Mouse (Mus musculus) heart, adult 8-10 months (tissue): Measurements from ENCODE around the gene Pfdn6. TPM values are rescaled to one million over a fixed set of nuclear protein-coding genes. Genes with fewer than 3 reads are reported as not detected.
"Not testable (repeated sequence)": the region's sequence is repeated elsewhere in the genome, so short reads cannot be mapped to it uniquely, and the experiment has no call there.

ENCODE experiments used
- DNase-seq: peaks from one replicate; pipeline ENCODE4 v3.0.0; 2022; ENCODE audit warnings: low spot score
- total RNA-seq, 4 experiments: library from RNA; stranded (reverse); gene quantifications; 2 replicates each; pipeline ENCODE4 v1.2.4; 2022

Gene Pfdn6
- total RNA-seq, 4 experiments from 2014 or later, result 62.7 to 82.9 (median 71.1) TPM

DNA sequence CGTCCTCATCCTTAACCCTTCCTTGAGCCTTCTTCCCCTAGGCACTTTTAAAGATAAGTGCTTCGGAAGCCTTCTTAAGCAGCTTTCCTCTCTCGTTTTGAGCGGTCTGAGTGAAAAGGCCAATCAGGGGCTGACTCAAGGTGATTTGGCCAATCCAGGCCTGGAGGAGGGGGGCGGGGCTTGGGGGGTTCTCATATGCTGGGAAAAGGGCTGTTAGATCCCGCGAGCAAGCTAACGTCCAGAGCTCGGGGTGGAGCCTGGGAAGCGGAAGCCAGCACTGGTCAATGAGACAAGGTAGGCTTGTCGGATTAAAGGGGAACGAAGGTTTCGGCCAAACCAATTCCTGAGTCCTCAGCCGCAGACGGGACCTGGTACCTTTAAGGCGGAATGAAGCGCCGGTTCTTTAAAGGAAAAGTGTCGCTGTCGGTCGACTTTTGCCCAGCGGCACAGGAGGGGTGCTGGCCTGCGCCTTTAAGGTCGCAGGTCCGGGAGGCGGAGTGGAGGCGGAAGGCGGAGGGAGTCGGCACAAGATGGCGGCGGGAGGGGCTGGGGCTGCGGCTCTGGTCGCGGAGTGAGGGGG is 24.4 kb downstream of the Pfdn6 start, which contains the start of the genes Tapbp and Zbtb22:
Gene Tapbp, plus strand, starts transcription at position 229 of the 580 bp plus-strand sequence.
Gene Zbtb22, plus strand, starts transcription at position 234 of the 580 bp plus-strand sequence.
- DNase-seq, result peak; percentile 98

DNA sequence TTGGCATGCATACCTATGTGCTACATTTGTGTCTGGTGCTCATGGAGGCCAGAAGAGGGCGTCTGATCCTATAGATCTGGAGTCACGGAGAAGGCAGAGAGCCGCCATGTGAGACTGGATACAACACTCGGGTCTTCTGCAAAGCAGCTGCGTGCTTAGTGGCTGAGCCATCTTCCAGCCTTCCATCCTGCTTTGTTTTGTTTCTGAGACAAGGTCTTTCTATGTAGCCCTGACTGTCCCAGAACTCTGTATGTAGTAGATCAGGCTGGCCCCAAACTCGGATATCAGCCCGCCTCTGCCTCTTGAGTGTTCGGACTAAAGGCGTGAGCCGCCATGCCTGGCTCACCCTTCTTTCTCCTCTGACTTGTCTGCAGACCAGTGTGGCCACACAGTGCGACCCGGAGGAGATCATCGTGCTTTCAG is 25.2 kb downstream of the Pfdn6 start:
- no peak for DNase-seq

DNA sequence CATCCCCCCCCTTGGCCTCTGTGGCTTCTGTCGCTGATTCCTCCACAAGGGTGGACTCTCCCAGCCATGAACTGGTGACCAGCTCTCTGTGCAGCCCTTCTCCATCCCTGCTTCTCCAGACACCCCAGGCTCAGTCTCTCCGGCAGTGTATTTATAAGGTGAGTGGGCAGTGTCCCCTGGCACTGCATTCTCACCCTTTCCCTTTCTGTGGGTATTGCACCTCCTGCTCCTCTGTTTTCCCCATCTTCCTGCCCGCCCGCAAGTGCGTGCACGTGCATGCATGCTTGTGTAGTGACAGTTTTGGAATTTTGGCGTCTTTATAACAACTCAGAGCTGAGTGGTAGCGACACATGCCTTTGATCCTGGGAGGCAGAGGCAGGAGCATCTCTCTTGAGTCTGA is 26.2 kb downstream of the Pfdn6 start:
- DNase-seq, result no peak

DNA sequence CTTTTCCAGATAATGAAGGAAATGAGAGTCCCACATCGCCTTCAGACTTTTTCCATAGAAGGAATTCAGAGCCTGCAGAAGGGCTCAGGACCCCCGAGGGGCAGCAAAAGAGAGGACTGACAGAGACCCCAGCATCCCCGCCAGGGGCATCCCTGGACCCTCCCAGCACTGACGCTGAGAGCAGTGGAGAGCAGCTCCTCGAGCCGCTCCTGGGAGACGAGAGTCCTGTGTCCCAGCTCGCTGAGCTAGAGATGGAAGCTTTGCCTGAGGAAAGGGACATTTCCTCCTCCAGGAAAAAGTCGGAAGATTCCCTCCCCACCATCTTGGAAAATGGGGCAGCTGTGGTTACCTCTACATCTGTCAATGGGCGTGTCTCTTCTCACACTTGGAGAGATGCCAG is 26.9 kb downstream of the Pfdn6 start:
- no peak for DNase-seq

DNA sequence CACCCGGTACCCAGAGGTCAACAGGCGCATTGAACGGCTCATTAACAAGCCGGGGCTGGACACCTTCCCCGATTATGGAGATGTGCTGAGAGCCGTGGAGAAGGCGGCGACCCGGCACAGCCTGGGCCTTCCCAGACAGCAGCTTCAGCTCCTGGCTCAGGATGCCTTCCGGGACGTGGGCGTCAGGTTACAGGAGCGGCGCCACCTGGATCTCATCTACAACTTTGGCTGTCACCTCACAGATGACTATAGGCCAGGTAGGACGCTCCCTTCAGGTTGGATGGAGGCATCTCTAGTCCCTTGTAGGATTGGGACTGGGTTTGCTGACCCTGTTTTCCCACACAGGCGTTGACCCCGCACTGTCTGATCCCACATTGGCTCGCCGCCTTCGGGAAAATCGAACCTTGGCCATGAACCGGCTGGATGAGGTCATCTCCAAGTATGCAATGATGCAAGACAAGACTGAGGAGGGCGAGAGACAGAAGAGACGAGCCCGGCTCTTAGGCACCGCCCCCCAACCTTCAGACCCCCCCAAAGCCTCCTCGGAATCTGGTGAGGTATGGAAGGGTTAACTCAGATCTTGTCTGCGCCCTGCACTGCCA is 28.2 kb downstream of the Pfdn6 start:
- DNase-seq, result no peak

DNA sequence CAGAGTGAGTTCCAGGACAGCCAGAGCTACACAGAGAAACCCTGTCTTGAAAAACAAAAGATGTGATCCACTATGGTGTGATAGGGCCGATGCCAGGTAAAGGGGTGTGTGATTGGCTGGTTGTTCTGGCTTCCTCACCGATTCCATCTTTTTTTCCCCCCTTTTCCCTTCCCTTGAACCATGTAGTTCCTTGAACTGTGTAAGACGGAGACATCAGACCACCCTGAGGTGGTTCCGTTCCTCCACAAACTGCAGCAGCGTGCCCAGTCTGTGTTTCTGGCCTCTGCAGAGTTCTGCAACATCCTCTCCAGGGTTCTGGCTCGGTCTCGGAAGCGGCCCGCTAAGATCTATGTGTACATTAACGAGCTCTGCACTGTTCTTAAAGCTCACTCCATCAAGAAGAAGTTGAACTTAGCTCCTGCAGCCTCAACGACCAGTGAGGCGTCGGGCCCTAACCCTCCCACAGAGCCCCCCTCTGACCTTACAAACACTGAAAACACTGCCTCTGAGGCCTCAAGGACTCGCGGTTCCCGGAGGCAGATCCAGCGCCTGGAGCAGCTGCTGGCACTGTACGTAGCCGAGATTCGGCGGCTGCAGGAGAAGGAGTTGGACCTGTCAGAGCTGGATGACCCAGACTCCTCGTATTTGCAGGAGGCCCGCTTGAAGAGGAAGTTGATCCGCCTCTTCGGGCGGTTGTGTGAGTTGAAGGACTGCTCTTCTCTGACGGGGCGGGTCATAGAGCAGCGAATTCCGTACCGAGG is 28.9 kb downstream of the Pfdn6 start:
- DNase-seq, result no peak

DNA sequence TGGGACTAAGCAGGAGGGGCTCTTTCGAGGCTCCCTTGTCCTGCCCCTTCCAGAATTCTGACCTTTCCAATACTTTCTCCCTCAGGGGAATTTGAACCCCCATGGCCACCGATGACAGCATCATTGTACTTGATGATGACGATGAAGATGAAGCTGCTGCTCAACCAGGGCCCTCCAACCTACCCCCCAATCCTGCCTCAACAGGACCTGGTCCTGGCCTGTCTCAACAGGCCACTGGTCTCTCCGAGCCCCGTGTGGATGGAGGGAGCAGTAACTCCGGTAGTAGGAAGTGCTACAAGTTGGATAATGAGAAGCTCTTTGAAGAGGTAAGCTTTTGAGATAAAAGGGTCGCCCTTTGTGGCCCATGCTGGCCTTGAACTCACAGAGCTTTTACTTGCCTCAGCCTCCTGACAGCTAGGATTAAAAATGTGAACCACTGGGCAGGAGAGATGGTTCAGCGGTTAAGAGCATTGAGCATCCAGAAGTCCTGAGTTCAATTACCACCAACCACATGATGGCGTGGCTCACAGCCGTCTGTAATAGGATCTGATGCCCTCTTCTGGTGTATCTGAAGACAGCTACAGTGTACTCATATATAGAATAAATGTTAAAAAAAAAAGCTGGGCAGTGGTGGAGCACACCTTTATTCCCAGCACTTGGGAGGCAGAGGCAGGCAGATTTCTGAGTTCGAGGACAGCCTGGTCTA is 29.6 kb downstream of the Pfdn6 start:
- DNase-seq, result no peak

DNA sequence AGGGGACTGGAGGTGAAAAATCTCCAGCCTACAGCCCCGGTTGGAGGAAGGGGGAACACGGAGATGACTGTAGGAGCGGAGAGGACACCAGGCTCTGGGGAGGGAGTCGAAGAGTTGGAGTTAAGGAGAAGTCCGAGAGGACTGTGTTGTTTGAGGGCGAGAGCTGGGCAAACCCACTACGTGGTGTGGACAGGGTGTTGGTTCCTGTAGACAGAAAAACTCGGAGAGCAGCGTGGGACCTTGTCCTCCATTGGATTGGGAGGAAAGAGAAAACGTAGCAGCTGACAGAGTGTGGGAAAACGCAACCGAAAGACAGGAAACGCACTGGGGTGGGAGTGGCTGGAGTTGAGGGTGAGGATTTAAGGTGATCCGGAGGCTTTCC is 30.3 kb downstream of the Pfdn6 start:
- DNase-seq, result peak; percentile 68

DNA sequence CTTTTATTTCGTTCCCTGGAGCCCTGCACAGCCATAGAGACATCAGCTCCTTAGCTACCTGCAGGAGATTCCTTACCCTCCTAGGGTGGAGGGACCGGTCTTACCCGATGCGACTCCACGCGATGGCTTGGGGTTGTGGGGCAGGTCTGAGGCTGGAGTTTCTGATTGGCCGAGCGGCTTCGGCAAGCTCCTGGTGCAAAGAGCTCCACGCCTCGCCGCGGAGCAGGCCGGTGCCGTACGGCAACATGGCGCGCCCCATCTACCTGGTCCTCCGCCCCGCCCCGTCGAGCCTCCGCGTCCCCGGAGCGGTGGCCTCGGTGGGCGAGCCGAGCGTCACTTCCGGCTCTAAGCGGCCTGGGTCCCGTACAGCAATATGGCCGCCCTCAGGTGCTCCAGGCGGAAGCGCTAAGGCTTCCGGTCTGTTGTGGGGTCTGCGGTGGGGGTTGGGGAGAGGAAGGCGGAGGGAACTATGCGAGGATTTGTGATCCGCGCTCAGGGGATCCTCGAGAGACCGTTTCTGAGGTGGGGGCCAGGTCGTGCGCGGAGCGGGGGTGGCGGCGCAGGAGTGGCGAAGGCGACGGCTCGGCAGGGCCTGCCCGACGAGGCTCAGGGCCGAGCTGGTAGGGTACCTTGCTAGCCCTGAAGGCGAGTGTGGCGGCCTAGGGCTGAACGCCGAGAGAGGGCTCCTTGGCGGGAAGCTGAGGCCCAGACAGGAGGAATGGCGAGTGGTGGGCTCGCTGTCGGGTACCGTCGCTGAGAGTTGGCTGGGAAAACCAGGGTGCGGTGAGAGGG is 30.9 kb downstream of the Pfdn6 start, which contains the start of gene Daxx:
Gene Daxx, plus strand, starts transcription at position 338 of the 792 bp plus-strand sequence.
- DNase-seq, result peak; percentile 98

DNA sequence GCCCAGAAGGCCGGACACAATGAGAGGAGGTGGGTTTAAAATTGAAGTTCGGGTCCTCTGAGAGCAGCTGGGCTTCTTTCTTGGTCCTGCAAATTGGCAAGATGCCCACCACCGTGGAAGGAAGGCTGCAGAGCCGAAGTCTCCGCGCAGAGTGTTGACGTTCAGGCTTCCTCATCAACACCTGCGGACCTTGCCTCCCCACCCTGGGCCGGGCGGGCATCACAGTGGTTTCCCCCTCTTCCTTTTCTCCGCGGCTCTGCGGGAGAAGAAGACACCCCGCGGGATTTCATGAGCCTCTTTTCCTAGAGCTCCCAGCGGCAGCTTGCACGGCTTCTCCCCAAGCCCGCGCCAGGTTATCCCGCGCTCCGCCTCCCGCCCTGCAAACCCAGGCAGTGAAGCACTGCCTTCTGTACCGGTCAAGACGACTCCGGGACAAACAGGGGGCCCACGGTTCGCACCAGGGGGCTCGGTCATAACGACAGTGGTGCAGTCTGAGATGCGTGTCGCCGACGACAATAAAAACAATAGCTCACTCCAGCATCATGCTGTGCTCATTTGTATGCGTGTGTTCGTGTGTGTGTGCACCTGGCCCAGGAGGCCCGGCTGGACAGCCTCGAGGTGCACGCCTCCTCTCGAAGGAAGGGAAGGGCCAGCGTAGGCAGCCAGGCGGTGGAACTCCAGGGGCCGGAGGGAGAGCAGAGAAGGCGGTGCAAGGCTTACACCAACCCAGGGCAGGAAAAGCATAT is 31.6 kb downstream of the Pfdn6 start:
- no peak for DNase-seq

DNA sequence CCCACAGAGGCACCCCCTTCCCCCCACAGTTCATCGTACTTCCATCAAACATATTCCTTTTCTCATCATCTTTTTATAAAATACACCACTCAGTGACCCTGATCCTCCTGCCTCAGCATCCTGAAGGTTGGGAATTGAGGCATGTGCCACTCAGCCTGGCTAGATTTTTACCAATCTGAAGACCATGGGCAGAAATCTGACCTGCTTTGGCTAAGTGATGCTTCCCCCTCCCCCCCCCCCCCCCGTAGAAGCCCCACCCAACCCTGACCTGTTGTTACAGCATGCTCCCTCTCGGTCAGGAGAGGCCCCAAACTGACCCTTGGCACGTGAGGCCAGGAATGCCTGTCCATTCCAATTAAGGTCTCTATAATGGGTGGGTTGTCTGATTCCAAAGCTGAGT is 35.3 kb downstream of the Pfdn6 start, which contains the start of gene Platr17:
Gene Platr17, plus strand, starts transcription at position 301 of the 400 bp plus-strand sequence.
- DNase-seq, result not testable (repeated sequence)

DNA sequence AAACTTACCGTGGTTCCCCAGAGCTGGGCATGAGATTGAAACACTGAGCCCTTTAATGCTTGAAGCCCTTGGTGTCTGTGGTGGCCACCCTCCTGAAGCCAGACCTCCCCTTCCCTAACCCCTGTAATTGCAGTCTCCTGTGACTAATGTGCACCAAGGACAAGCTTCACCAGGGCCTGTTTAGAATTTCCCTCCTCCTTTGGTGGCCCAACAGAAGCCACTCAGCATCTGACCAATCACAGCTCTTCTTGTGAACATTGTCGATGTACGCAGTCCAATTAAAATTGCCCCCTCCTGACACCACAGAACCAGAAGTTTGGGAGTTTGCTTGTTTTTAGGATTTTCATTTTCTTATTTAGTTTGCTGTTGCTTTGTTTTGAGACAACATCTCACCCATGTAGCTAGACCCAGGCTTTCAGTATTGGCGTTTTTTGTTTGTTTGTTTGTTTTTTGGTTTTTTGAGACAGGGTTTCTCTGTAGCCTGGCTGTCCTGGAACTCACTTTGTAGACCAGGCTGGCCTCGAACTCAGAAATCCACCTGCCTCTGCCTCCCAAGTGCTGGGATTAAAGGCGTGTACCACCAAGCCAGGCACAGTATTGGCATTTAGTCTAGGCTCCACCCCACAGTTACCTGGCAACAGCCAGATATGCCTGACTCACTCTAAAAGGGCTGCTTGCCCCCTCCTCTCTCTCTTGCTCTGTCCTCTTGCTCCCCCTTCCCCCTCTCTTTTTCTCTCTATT is 36.1 kb downstream of the Pfdn6 start:
- not testable (repeated sequence) for DNase-seq

DNA sequence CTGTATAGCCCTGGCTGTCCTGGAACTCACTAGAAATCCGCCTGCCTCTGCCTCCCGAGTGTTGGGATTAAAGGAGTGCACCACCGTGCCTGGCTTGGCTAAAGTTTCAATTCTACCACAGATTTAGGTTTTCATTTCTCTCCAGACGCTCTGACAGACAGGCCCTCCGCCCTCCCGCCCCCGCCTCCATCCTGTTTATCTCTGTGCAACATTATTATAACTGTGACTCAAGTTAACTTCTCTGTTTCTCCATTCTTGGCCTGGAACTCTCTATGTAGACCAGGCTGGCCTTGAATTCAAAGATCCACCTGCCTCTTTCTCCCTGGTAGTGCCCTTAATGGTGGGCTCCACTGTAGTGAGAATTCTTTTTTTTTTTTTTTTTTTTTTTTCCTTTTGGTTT is 37.7 kb downstream of the Pfdn6 start:
- no peak for DNase-seq

DNA sequence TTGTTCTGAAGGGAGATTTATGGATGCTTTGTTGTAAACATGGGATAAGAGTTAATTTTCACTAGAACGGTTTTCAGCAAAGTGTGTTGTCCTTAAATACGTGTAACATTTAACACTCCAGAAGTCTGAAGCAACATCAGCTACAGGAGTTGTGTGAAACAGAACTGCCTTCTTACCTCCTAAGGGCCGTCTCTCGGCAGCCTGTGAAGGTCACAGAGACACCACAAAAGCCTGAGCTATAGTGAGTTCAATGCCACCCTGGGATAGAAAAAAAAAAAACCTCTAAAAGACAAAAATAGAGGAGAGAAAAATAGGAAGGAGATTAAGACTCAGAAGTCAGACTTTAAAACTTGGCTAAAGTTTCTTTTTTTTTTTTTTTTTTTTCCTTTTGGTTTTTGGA is 38.1 kb downstream of the Pfdn6 start:
- DNase-seq, result no peak

DNA sequence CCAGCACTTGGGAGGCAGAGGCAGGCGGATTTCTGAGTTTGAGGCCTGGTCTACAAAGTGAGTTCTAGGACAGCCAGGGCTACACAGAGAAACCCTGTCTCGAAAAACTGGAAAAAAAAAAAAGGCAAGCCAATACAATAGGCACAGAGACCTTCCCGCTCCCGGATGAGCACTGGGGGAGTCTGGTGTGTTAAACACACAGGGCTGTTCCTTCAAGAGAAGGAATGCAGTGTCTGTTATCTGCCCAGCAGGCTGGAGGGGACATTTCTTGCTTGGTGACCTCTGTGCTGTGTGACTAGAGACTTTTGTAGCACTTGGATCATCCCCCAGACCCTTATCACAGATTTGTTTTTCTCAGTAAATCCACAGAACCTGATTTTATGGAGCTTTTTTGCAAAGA is 38.5 kb downstream of the Pfdn6 start:
- DNase-seq, result no peak

DNA sequence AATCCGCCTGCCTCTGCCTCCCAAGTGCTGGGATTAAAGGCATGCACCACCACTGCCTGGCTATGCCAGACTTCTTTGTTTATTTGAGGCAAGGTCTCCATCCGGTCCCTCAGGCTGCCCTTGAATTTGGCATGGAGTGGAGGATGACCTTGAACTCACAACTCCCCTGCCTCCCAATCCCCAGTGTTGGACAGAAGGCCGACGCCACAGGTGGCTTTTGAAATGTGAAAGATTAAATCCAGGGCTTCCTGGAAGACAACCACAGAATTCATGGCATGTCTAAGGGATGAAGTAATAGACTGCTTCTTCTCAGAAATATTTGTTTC is 39.2 kb downstream of the Pfdn6 start:
- no peak for DNase-seq

DNA sequence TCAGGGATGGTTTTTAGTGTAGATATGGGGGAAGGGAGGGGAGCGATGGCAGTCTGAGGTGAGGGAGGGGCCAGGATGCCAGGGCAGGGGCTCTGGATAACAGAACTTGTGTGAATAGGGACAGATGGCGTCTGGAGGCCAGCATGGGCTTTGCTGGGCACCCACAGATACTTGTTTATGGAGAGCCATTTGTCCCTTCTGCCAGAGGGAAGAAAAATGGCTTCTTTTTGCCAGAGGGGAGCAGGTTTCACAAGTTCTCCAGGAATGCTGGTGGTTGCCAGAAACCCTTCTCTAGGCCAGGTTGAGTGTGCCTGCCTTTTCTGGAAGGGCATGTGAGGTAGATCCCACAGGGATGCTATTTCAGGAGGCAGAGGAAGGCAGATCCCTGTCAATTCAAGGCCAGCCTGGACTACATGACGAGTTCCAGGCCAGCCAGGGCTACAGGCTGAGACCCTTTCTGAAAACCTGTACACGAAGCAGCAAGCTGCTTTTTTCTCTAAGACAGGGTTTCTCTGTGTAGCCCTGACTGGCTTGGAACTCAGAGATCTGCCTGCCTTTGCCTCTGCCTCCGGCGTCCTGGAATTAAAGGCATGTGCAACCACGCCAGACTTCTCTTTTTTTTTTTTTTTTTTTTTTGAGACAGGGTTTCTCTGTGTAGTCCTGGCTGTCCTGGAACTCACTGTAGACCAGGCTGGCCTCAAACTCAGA is 39.7 kb downstream of the Pfdn6 start:
- DNase-seq, result no peak

DNA sequence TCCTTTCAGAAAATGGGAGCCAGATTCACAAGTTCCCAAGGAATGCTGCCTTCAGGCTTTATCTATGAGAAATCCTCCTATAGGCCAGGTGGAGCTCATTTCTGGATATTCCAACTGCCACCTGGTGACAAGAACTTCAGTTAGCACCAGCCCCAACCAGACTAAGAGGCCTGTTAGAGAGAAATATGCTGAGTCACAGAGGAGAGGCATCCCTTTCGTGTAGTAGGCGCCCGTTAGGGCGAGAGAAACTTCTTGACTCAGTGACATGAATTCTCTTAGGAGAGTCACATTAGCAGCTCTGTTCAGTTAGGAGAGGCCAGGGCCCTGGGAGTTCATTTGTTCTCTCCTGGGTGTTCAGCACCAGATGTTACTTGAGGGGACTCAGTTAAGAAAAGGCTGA is 40.5 kb downstream of the Pfdn6 start:
- no peak for DNase-seq

DNA sequence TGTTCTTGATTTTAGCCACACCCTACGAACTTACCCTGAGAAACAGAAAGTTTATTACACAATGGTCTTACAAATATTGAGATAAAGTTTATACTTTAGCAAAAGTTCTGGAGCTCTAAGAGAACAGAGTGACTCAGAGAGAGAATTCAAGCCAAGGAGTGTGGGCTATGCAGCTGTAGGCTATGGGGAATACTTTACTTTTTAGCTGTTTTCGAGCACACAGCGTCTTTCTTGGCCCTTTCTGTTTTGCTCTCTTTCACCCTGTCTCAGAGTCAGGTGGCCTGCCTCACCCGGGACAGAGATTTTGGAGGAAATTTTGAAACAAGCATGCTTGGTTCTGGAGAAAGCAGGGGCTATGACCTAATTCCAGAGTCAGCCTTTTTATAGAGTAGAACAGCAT is 42.0 kb downstream of the Pfdn6 start:
- DNase-seq, result not testable (repeated sequence)
